In the genomic region with DNA sequence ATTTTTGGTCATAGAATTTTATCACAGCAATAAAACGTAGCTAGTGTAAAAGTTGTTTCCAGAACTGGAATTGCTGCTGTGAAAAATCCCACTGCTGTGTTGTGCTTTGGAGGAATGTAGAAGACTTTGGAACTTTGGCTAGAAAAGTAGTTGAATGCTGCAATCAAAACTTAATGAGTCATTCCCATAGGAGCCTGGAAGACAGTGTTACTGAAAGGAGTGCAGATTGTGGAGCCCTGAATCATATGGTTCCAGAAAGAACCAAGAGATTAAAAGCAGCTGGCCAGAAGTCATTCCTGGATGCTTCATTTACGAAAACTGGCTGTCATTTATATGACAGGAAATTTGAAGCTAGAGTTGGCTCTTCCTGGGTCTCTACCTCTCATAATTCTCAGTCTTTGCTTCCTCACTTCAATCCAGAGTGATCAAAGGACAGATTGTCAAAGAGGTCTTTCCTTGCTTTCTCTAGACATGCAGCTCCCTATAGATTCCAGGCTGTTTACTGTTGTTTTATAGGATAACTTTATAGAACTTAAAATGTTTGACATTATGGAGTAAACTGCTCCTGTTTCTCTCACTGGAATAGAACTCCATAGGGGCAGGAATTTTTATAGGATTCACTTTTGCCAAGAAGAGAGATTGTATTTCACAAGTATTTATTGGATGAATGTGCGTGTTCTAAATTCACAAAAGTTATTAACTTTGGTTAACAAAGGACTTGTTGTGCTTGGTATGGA, we compare ENCODE assay signal across 13 mouse cellular contexts.
DNase-seq lines count a peak whose midpoint lies in the region; ATAC-seq and TF ChIP-seq lines count a peak whose summit lies in the region.
"Had no signal": no experiment of that assay in that cellular context is flagged by ENCODE, and none has a peak within 500 bp of the region (broad histone marks: within the 10 kb centered on the region; RNA-seq: fewer than 3 reads in every experiment).

No protein-coding gene starts in this region.

- no peak for TF ChIP-seq CTCF in intestine, postnatal 0 days (IDR thresholded peaks at IDR 0.05; ENCODE audit: low read depth)
- no peak for TF ChIP-seq CTCF in lung, postnatal 0 days (IDR thresholded peaks at IDR 0.05)

- H3K36me3 ChIP-seq in embryonic facial prominence, embryonic 14.5 days (ENCODE audit: control insufficient read depth, insufficient read depth, low read length) = no peaks in the 10 kb centered on the region
- no peaks in the 10 kb centered on the region for H3K36me3 ChIP-seq in embryonic facial prominence, embryonic 10.5 days (replicated peaks)
- H3K36me3 ChIP-seq in intestine, embryonic 15.5 days = no peaks in the 10 kb centered on the region
- H3K36me3 ChIP-seq in intestine, postnatal 0 days (ENCODE audit: control insufficient read depth, insufficient read depth) = no peaks in the 10 kb centered on the region
- no peaks in the 10 kb centered on the region for H3K36me3 ChIP-seq in lung, postnatal 0 days (ENCODE audit: insufficient read depth, low read length)
- H3K36me3 ChIP-seq: embryonic facial prominence, embryonic 13.5 days; hindbrain, embryonic 13.5 days; liver, embryonic 12.5 days had no signal

- H3K4me2 ChIP-seq in embryonic facial prominence, embryonic 14.5 days (ENCODE audit: low read depth, low read length) = no peak overlapping the region
- H3K4me2 ChIP-seq in intestine, embryonic 15.5 days (replicated peaks) = no peak overlapping the region
- H3K4me2 ChIP-seq in intestine, postnatal 0 days (replicated peaks; ENCODE audit: low read depth) = no peak overlapping the region
- H3K4me2 ChIP-seq in lung, postnatal 0 days (replicated peaks; ENCODE audit: low read depth, low read length) = no peak overlapping the region
- H3K4me2 ChIP-seq: embryonic facial prominence, embryonic 13.5 days; hindbrain, embryonic 13.5 days; liver, embryonic 12.5 days had no signal

- DNase-seq in embryonic facial prominence, embryonic 14.5 days (ENCODE audit: low spot score) = peak; percentile 67
- no peak for DNase-seq in embryonic facial prominence, embryonic 10.5 days (ENCODE audit: low spot score)
- DNase-seq in lung, postnatal 0 days (ENCODE audit: low spot score) = peak; percentile 84
- no peak for DNase-seq in lung, postnatal 4 days
- peak; percentile 14 for DNase-seq in lung, postnatal 36 days
- no peak for DNase-seq in urinary bladder, postnatal 10 days (ENCODE audit: low spot score)
- DNase-seq: kidney, adult 11 months; right cerebral cortex, postnatal 25 days had no signal

- H3K4me1 ChIP-seq in embryonic facial prominence, embryonic 14.5 days (ENCODE audit: control insufficient read depth, insufficient read depth, low read length) = no peaks in the 10 kb centered on the region
- H3K4me1 ChIP-seq in embryonic facial prominence, embryonic 10.5 days = no peaks in the 10 kb centered on the region
- no peaks in the 10 kb centered on the region for H3K4me1 ChIP-seq in intestine, embryonic 15.5 days (replicated peaks)
- H3K4me1 ChIP-seq in intestine, postnatal 0 days (replicated peaks; ENCODE audit: control insufficient read depth, insufficient read depth, low read length) = no peaks in the 10 kb centered on the region
- no peaks in the 10 kb centered on the region for H3K4me1 ChIP-seq in lung, postnatal 0 days (ENCODE audit: insufficient read depth, low read depth, low read length)
- H3K4me1 ChIP-seq: embryonic facial prominence, embryonic 13.5 days; liver, embryonic 12.5 days had no signal

- no peak for ATAC-seq in embryonic facial prominence, embryonic 14.5 days (ENCODE audit: low read depth)
- ATAC-seq in intestine, embryonic 15.5 days = peak; percentile 43; the same call in 1 of the 2 replicates
- ATAC-seq in intestine, postnatal 0 days = no peak
- peak; percentile 75 for ATAC-seq in lung, postnatal 0 days
- ATAC-seq: liver, embryonic 12.5 days had no signal

- no peaks in the 10 kb centered on the region for H3K27me3 ChIP-seq in embryonic facial prominence, embryonic 14.5 days (replicated peaks; ENCODE audit: control insufficient read depth, insufficient read depth, low read length)
- H3K27me3 ChIP-seq in embryonic facial prominence, embryonic 10.5 days (replicated peaks; ENCODE audit: low read depth, poor library complexity, severe bottlenecking) = no peaks in the 10 kb centered on the region
- H3K27me3 ChIP-seq in intestine, embryonic 15.5 days (replicated peaks) = no peaks in the 10 kb centered on the region
- H3K27me3 ChIP-seq in intestine, postnatal 0 days (replicated peaks; ENCODE audit: control insufficient read depth, insufficient read depth, low read length) = no peaks in the 10 kb centered on the region
- no peaks in the 10 kb centered on the region for H3K27me3 ChIP-seq in lung, postnatal 0 days (replicated peaks; ENCODE audit: insufficient read depth, low read length)
- H3K27me3 ChIP-seq: embryonic facial prominence, embryonic 13.5 days; hindbrain, embryonic 13.5 days; liver, embryonic 12.5 days had no signal

- no peaks in the 10 kb centered on the region for H3K9me3 ChIP-seq in embryonic facial prominence, embryonic 14.5 days (ENCODE audit: control insufficient read depth, low read length)
- H3K9me3 ChIP-seq in embryonic facial prominence, embryonic 10.5 days = no peaks in the 10 kb centered on the region
- no peaks in the 10 kb centered on the region for H3K9me3 ChIP-seq in intestine, embryonic 15.5 days
- no peaks in the 10 kb centered on the region for H3K9me3 ChIP-seq in intestine, postnatal 0 days (ENCODE audit: control insufficient read depth)
- no peaks in the 10 kb centered on the region for H3K9me3 ChIP-seq in lung, postnatal 0 days (ENCODE audit: low read length)
- H3K9me3 ChIP-seq: embryonic facial prominence, embryonic 13.5 days; hindbrain, embryonic 13.5 days; liver, embryonic 12.5 days had no signal

- no peak overlapping the region for H3K4me3 ChIP-seq in embryonic facial prominence, embryonic 14.5 days (ENCODE audit: low read depth, low read length)
- H3K4me3 ChIP-seq in embryonic facial prominence, embryonic 10.5 days = no peak overlapping the region
- H3K4me3 ChIP-seq in intestine, embryonic 15.5 days (replicated peaks) = no peak overlapping the region
- no peak overlapping the region for H3K4me3 ChIP-seq in intestine, postnatal 0 days (ENCODE audit: low read depth, low read length)
- no peak overlapping the region for H3K4me3 ChIP-seq in lung, postnatal 0 days (ENCODE audit: low read depth, low read length)
- H3K4me3 ChIP-seq: embryonic facial prominence, embryonic 13.5 days; hindbrain, embryonic 13.5 days; liver, embryonic 12.5 days had no signal

- peak; percentile 59; the same call in 1 of the 2 replicates for TF ChIP-seq EP300 in lung, postnatal 0 days (IDR thresholded peaks at IDR 0.05)

- H3K9ac ChIP-seq in embryonic facial prominence, embryonic 14.5 days (ENCODE audit: low read depth, low read length) = no peak overlapping the region
- H3K9ac ChIP-seq in intestine, embryonic 15.5 days = no peak overlapping the region
- no peak overlapping the region for H3K9ac ChIP-seq in intestine, postnatal 0 days (ENCODE audit: low read depth, low read length)
- H3K9ac ChIP-seq in lung, postnatal 0 days (replicated peaks; ENCODE audit: low read depth) = no peak overlapping the region
- H3K9ac ChIP-seq: embryonic facial prominence, embryonic 13.5 days; hindbrain, embryonic 13.5 days; liver, embryonic 12.5 days had no signal

- WGBS in embryonic facial prominence, embryonic 14.5 days = 55% methylated on average over 3 of the region's 3 CpGs
- 81% methylated on average over 3 of the region's 3 CpGs for WGBS in embryonic facial prominence, embryonic 10.5 days
- 76% methylated on average over 3 of the region's 3 CpGs for WGBS in intestine, embryonic 15.5 days
- 75% methylated on average over 3 of the region's 3 CpGs for WGBS in intestine, postnatal 0 days
- 68% methylated on average over 3 of the region's 3 CpGs for WGBS in lung, postnatal 0 days

- H3K27ac ChIP-seq in embryonic facial prominence, embryonic 14.5 days (replicated peaks; ENCODE audit: low read depth, low read length) = no peak overlapping the region
- H3K27ac ChIP-seq in embryonic facial prominence, embryonic 10.5 days (replicated peaks) = no peak overlapping the region
- no peak overlapping the region for H3K27ac ChIP-seq in intestine, embryonic 15.5 days
- no peak overlapping the region for H3K27ac ChIP-seq in intestine, postnatal 0 days (ENCODE audit: low read depth, low read length)
- no peak overlapping the region for H3K27ac ChIP-seq in lung, postnatal 0 days (ENCODE audit: low read length)
- H3K27ac ChIP-seq: embryonic facial prominence, embryonic 13.5 days; hindbrain, embryonic 13.5 days; liver, embryonic 12.5 days had no signal

Comparison
In these comparisons a context has a peak if more than half of its experiments do, and no peak if none do; other contexts are left out.
1. ATAC-seq: peak in intestine, embryonic 15.5 days (single experiment) and lung, postnatal 0 days (single experiment); none in embryonic facial prominence, embryonic 14.5 days (single experiment) and intestine, postnatal 0 days (single experiment).
2. DNase-seq: peak in embryonic facial prominence, embryonic 14.5 days (single experiment), lung, postnatal 0 days (single experiment) and lung, postnatal 36 days (single experiment); none in embryonic facial prominence, embryonic 10.5 days (single experiment), lung, postnatal 4 days (0 of 2) and urinary bladder, postnatal 10 days (single experiment).